Mouse (Mus musculus) embryonic facial prominence, embryonic 11.5 days (tissue): ENCODE results near the gene Eng. TPM values are rescaled to one million over a fixed set of nuclear protein-coding genes. Genes with fewer than 3 reads are reported as not detected.
A peak's percentile ranks its signal among the peaks of the same experiment; 100 is the strongest.

Source experiments
- ATAC-seq: fragments of 200-750 bp; cut with Nextera tagmentation; replicated peaks from 2 replicates; pipeline ENCODE4 v1.8.0; 2017; ENCODE audit warnings: low read depth; ENCODE audit not compliant: insufficient number of reproducible peaks, low FRiP score, low TSS enrichment
- DNase-seq: peaks from one replicate; pipeline ENCODE4 v3.0.0-alpha.2; 2015; ENCODE audit warnings: low spot score
- H3K27ac ChIP-seq: fragments of 300-500 bp; sonication (generic); replicated peaks from 2 replicates; pipeline ENCODE4 v1.5.1; 2014; ENCODE audit warnings: mild to moderate bottlenecking, low read depth, low read length, control low read depth
- H3K27me3 ChIP-seq: fragments of 300-500 bp; sonication (generic); 2 replicates; pipeline ENCODE4 v1.6.1; 2014; ENCODE audit warnings: mild to moderate bottlenecking, low read length, moderate library complexity, mixed read lengths; ENCODE audit not compliant: control insufficient read depth, insufficient read depth
- H3K36me3 ChIP-seq: fragments of 300-500 bp; sonication (generic); replicated peaks from 2 replicates; pipeline ENCODE4 v1.6.1; 2014; ENCODE audit warnings: low read depth, mild to moderate bottlenecking, low read length, moderate library complexity, mixed read lengths; ENCODE audit not compliant: control insufficient read depth, insufficient read depth
- H3K4me1 ChIP-seq: fragments of 300-500 bp; sonication (generic); 2 replicates; pipeline ENCODE4 v1.6.1; 2014; ENCODE audit warnings: low read length, mixed read lengths; ENCODE audit not compliant: control insufficient read depth, insufficient read depth
- H3K4me2 ChIP-seq: fragments of 300-500 bp; sonication (generic); 2 replicates; pipeline ENCODE4 v1.6.1; 2014; ENCODE audit warnings: low read depth, mild to moderate bottlenecking, control low read depth, low read length, moderate library complexity
- H3K4me3 ChIP-seq: fragments of 300-500 bp; sonication (generic); 2 replicates; pipeline ENCODE4 v1.5.1; 2014; ENCODE audit warnings: low read depth, low read length, control low read depth
- H3K9ac ChIP-seq: fragments of 300-500 bp; sonication (generic); replicated peaks from 2 replicates; pipeline ENCODE4 v1.6.1; 2014; ENCODE audit warnings: mild to moderate bottlenecking, control low read depth, low read length
- H3K9me3 ChIP-seq: fragments of 300-500 bp; sonication (generic); replicated peaks from 2 replicates; pipeline ENCODE4 v1.6.1; 2016; ENCODE audit warnings: mild to moderate bottlenecking, low read length, inconsistent platforms, mixed read lengths; ENCODE audit not compliant: control insufficient read depth
- WGBS: fragments of 180-500 bp; shearing (Covaris S2); extraction: QIAGEN DNeasy Blood & Tissue Kit; methylation state at CpG from one replicate; pipeline ENCODE4 v1.1.7; 2014; 5-methylcytosine and 5-hydroxymethylcytosine counted together
- polyA plus RNA-seq: library from polyadenylated mRNA; unstranded; fragments of >200 nt; fragmentation: Nextera tagmentation; extraction: Ambion mirVana; gene quantifications from 2 replicates; pipeline ENCODE4 v1.2.1, GENCODE M21; 2014

Gene Eng
- polyA plus RNA-seq, 1 experiment from 2014 or later: 19.2 TPM

- Histone ChIP-seq H3K4me1 (peaks cover 5% of the 10 kb centered on the region; the same call in 1 of the 2 replicates), H3K4me2 (no peak overlapping the region), H3K9me3 (no peaks in the 10 kb centered on the region), H3K36me3 (no peaks in the 10 kb centered on the region), H3K9ac (no peak overlapping the region), H3K27me3 (no peaks in the 10 kb centered on the region), H3K27ac (no peak overlapping the region), H3K4me3 (no peak overlapping the region)
- whole genome bisulfite sequencing: 83% methylated on average over 3 of the region's 3 CpGs
- no peak for DNase-seq
- ATAC-seq: no peak
Measured at GRCm38 (mm10) chr2:32720053-32720452, 73.7 kb downstream of the Eng start.

- Histone ChIP-seq H3K9ac (peak within 1 kb of the TSS; percentile 34), H3K4me2 (peak within 1 kb of the TSS; percentile 10; the same call in 1 of the 2 replicates), H3K4me3 (no peak within 1 kb of the TSS), H3K4me1 (peaks cover 5% of the 10 kb centered on the region; the same call in 1 of the 2 replicates), H3K9me3 (no peaks in the 10 kb centered on the region), H3K27ac (peak within 1 kb of the TSS; percentile 52; the same call in 1 of the 2 replicates), H3K36me3 (no peaks in the 10 kb centered on the region), H3K27me3 (no peaks in the 10 kb centered on the region)
- no peak for DNase-seq
- WGBS: 46% methylated on average over 8 of the region's 8 CpGs
- no peak for ATAC-seq
Measured at GRCm38 (mm10) chr2:32720681-32721229, 74.4 kb downstream of the Eng start, which contains the start of gene Sh2d3c. TSS of gene Sh2d3c (plus strand) at chr2:32721055.

DNA sequence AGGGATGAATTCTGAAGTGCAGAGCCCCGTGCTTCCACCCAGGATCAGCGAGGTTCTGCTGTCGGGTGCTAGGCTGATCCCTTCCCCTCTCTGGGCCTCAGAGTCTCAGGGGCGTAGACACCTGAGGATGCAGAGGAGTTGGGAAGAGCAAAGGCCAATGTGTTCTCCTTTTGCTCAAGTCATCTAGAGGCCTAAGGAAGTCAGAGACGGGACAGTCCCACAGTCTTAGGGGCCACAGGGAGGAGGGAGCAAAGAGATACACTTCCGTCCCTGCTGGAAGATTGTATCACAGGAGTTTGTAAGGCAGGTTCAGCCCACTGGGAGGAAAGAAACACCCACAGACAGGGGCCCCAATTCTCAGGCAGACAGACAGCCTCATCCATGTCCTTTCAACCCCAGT lies 75.7 kb downstream of the Eng start:
- H3K9me3 ChIP-seq: no peaks in the 10 kb centered on the region
- H3K27ac ChIP-seq: 0 out of 2 replicates have a peak overlapping the region, but pooled peaks have one; percentile 13
- H3K4me3 ChIP-seq: no peak overlapping the region
- 61% methylated on average over 6 of the region's 6 CpGs for WGBS
- no peaks in the 10 kb centered on the region for H3K27me3 ChIP-seq
- H3K4me2 ChIP-seq: peak overlapping the region; percentile 1; the same call in 1 of the 2 replicates
- ATAC-seq: no peak
- peak overlapping the region; percentile 22; the same call in 1 of the 2 replicates for H3K9ac ChIP-seq
- H3K4me1 ChIP-seq: peaks cover 5% of the 10 kb centered on the region; the same call in 1 of the 2 replicates
- H3K36me3 ChIP-seq: no peaks in the 10 kb centered on the region
- DNase-seq: no peak

DNA sequence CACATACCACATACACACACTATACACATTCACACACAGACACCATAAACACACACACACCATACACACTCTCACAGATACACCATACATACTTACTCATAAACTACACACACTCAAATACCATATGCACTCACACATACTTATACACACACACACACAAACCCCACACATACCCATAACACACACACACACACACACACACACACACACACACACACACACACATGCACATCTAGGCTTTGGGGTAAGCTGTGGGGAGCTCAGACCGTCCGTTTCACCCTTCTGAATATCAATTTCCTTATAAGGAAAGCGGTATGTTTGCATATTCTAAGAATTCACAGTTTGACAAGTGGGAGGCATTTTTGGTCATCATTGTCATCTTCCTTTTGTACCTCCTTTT lies 76.2 kb downstream of the Eng start:
- 84% methylated on average over 3 of the region's 3 CpGs for WGBS

GRCm38 (mm10) chr2:32724149-32724548 lies 77.8 kb downstream of the Eng start:
- Histone ChIP-seq H3K4me2 (no peak overlapping the region), H3K27me3 (no peaks in the 10 kb centered on the region), H3K36me3 (no peaks in the 10 kb centered on the region), H3K27ac (no peak overlapping the region), H3K4me1 (peaks cover 10% of the 10 kb centered on the region; the same call in 1 of the 2 replicates), H3K9me3 (no peaks in the 10 kb centered on the region), H3K4me3 (no peak overlapping the region), H3K9ac (no peak overlapping the region)
- DNase-seq (no peak), ATAC-seq (no peak)
- 86% methylated on average over 4 of the region's 4 CpGs for WGBS

More for the DNA sequence above, 76.2 kb downstream of the Eng start:
- no peak overlapping the region for H3K4me2 ChIP-seq
- no peak overlapping the region for H3K9ac ChIP-seq
- H3K27ac ChIP-seq: no peak overlapping the region
- DNase-seq: no peak
- ATAC-seq: no peak
- no peaks in the 10 kb centered on the region for H3K27me3 ChIP-seq
- no peaks in the 10 kb centered on the region for H3K9me3 ChIP-seq
- H3K36me3 ChIP-seq: no peaks in the 10 kb centered on the region
- peaks cover 5% of the 10 kb centered on the region; the same call in 1 of the 2 replicates for H3K4me1 ChIP-seq
- no peak overlapping the region for H3K4me3 ChIP-seq

DNA sequence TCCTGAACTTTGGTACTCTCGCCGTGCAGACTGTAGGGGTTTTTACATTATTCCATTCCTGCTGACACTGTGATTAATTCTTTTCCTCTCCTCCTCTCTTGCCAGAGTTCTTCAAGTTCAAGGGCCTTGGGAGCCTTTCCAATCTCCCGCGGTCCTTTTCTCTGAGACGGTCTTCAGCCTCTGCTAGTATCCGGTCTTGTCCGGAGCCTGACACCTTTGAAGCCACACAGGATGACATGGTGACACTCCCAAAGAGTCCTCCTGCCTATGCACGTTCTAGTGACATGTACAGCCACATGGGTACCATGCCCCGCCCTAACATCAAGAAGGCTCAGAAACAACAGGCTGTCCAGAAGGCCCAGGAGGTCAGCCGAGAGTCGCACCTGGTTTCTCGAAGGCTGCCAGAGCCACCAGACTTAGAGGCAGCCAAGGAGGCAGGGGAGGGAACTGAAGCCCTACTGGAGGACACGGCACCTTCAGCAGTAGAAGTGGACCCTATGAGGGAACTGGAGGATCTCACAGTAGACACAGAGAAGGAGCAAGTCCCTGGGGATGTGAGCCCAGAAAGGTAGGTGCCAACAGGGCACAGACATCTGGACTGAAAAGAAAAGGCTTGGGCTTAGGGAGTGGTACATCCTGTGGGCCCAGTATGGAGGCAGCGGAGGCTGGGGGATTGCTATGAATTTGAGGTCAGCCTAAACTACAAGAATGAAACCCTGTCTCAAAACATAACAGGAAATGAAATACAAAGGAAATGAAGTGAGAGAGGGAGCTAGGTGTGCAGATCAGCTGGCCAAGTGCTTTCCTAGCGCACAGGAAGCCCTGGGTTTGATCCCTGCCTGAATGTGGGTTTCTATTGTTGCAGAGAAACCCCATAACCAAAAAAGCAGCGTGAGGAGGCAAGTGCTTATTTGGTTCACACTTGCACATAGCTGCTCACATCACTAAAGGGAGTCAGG lies 78.7 kb downstream of the Eng start:
- 82% methylated on average over 16 of the region's 16 CpGs for WGBS
- DNase-seq: no peak
- no peak for ATAC-seq
- H3K27ac ChIP-seq: no peak overlapping the region
- no peak overlapping the region for H3K9ac ChIP-seq
- H3K27me3 ChIP-seq: no peaks in the 10 kb centered on the region
- no peak overlapping the region for H3K4me3 ChIP-seq
- no peaks in the 10 kb centered on the region for H3K9me3 ChIP-seq
- H3K36me3 ChIP-seq: no peaks in the 10 kb centered on the region
- peaks cover 10% of the 10 kb centered on the region for H3K4me1 ChIP-seq
- H3K4me2 ChIP-seq: no peak overlapping the region

DNA sequence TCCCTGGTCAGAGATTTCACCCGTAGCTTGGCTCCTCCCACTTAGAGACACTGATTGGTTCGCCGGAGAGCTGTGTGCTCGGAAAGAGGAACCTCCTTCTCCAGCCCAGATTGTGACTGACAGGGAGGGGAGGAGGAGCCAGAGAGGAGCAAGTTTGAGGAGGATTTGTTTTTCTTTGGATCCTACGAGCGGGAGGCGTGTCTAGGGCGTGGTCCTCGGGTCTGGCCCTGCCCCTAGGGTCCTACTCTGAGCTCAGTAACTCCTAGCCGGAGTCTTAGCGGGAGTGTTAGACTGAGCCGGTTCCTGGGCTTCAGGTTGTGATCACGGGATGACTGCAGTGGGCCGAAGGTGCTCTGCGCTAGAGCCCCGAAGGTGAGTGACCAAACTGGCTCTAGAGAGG lies 81.0 kb downstream of the Eng start:
- no peak overlapping the region for H3K9ac ChIP-seq
- no peak overlapping the region for H3K27ac ChIP-seq
- H3K4me3 ChIP-seq: peak overlapping the region; percentile 30
- no peaks in the 10 kb centered on the region for H3K27me3 ChIP-seq
- peaks cover 13% of the 10 kb centered on the region for H3K4me1 ChIP-seq
- no peaks in the 10 kb centered on the region for H3K36me3 ChIP-seq
- H3K9me3 ChIP-seq: no peaks in the 10 kb centered on the region
- peak; percentile 91 for ATAC-seq
- H3K4me2 ChIP-seq: peak overlapping the region; percentile 39
- peak; percentile 98 for DNase-seq
- WGBS: 0% methylated on average over 16 of the region's 16 CpGs
